Mouse (Mus musculus): ENCODE results near the gene Slc26a1.

GRCm38 (mm10) chr5:108674624-108675023, 745 bp downstream of the Slc26a1 start:
- no peak for TF ChIP-seq GABPA (IDR thresholded peaks at IDR 0.05; ENCODE audit: low read depth, low read length)
- TF ChIP-seq ELF1 (IDR thresholded peaks at IDR 0.05; ENCODE audit: low read depth, low read length) = no peak
- no peak for TF ChIP-seq SIN3A (IDR thresholded peaks at IDR 0.05; ENCODE audit: low read length)
- TF ChIP-seq CTCF (IDR thresholded peaks at IDR 0.05 in 2 of 3, conservative IDR thresholded peaks at IDR 0.05 in 1 of 3; ENCODE audit: control insufficient read depth in 1 of 3, insufficient read depth in 1 of 3, low read depth in 2 of 3, low read length in 3 of 3, poor library complexity in 1 of 3, severe bottlenecking in 1 of 3) = no peak
- TF ChIP-seq BHLHE40 (IDR thresholded peaks at IDR 0.05; ENCODE audit: borderline replicate concordance, low read depth, low read length) = no peak
- no peak for TF ChIP-seq POLR2A (IDR thresholded peaks at IDR 0.05; ENCODE audit: control insufficient read depth in 1 of 2, insufficient read depth in 1 of 2, low read depth in 1 of 2, low read length in 2 of 2, poor library complexity in 1 of 2)
- TF ChIP-seq ZKSCAN1 (IDR thresholded peaks at IDR 0.05; ENCODE audit: low read depth, low read length) = no peak
- no peak for TF ChIP-seq TCF12 (IDR thresholded peaks at IDR 0.05; ENCODE audit: low read depth, low read length)
